Mouse (Mus musculus) right cerebral cortex, adult 2 months (tissue): ENCODE measurements around the gene Supt4a.

Source experiments
- DNase-seq, 2 experiments: peaks; one replicate each; pipeline ENCODE4 v3.0.0; 2021 to 2022; ENCODE audit warnings: low spot score in 2 of 2

The Supt4a gene

GRCm38 (mm10) chr11:87737175-87737740 is at the start of gene Supt4a:
Supt4a (plus strand) TSS chr11:87737552.
- DNase-seq, result peak; percentile 92 to 93

DNA sequence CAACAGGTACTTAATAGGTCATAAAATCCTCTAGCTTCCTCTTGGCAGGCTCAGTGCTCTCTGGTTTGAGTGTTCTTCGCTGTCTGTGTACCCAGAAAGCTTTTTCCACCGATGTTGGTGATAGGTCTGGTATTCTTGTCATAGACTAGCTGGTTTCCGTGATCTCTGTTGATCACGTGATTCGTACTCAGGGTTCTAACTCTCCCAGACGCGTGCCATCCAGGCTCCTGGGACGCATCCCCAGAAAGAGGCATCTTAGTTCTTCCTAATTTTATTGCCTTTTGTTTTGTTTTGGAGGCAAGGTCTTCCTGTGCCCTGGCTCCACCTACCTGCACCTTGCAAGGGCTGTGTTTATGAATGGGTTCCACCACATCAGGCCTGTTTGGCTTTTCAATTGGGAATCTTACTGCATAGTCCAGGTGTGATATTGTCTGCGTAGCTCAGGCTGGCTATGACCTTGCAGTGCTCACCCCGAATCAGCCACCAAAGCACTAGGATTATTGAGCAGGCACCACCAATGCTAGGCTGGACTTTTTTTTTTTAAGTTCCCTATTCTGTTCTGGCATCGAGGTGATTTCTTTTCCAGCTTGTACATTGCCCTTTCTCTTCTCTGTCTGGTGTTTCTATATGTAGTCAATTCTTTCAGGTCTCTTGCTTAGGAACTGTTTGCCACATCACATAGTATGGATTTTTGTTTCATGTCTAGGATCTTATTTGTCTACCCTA is 48.7 kb upstream of the Supt4a start:
- DNase-seq, result no peak

- peak in 1 of 2 experiments; percentile 18 for DNase-seq
Measured at GRCm38 (mm10) chr11:87689402-87689808, 47.9 kb upstream of the Supt4a start.

DNA sequence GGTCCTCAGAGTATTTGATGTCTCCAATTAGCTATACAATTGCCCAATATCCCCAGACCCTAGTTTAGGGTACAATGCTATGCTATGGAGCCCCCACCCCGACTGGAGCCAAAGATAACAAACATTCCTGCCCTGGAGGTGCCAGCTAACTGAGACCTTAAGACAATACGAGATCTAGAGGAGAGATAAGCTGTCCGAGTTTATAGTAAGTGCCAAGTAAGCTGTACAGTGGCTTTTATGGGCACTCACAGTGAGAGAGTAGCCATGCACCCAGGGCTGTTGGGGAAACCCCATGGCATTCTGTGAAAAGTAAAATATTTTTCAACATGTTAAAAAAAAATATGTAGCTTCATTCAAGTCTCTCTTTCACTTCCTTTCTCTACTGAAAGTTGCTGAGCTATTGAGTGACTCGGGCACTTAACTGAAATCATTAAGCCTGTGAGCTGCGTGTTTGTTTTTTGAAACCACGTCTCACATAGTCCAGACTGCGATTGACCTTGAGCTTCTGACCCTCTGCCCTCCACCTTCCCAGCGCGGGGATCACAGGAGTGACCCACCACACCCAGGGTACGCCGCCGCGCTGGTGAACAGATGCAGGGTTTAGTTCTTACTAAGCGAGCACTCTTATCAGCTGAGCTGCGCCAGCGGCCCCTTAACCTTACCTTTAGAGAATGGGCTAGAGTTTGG is 47.2 kb upstream of the Supt4a start:
- no peak for DNase-seq

GRCm38 (mm10) chr11:87697131-87697682 is 40.1 kb upstream of the Supt4a start:
- DNase-seq, result no peak

DNA sequence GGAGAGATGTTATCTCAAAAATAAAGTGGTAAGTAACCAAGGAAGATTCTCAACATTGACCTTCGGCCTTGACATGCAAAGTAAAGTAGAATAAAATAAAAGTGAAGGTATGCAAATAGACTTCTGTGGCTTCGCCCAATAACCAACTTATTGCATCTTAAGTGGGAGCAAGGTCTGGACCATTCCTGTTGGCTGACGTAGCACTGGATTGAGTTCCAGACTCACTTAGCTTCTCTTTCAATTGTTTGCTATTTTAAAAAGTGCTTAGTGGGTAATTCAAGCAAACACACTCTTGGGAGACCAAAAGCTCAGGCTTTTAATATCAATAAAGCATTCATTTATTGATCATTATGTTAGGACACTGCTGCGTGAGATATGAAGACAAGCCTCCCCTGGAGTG is 39.2 kb upstream of the Supt4a start:
- no peak for DNase-seq

GRCm38 (mm10) chr11:87701108-87701507 is 36.2 kb upstream of the Supt4a start:
- no peak for DNase-seq

- DNase-seq, result no peak
Measured at GRCm38 (mm10) chr11:87701877-87702620, 35.3 kb upstream of the Supt4a start.

DNA sequence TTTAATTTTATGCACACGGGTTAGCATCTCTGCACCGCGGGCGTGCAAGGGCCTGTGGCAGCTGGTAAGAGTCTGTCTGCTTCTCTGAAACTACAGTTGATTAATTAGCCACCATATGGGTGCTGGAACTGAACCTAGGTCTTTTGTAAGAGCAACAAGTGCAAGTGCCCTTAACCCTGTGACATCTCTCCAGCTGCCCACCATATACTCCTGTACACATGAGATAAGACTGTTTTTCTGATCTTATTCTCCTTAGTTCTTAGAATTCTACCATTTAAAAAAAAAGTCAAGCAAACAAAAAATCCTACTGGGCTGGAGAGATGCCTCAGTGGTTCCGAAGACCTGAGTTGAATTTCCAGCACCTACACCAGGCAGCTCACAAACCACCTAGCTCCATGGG is 33.7 kb upstream of the Supt4a start:
- no peak for DNase-seq

DNA sequence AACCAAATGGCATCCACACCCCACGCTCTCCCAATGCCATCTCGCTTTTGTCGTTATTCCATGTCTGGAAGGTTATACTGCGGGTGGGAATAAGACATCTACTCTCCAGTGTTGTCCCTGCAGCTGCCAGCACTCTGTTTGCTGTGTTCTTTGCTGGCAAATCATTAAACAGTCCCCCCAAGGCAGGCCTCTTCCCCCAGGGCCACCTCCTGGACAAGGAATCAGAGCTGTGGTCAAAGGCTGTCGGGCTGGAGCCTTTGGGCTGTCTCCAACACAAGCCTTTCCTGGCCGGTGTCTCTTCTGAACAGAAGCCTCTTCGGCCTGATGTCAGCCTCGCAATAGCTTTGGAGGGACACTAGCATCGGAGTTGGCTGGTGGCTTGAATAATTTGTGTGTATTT is 33.1 kb upstream of the Supt4a start:
- no peak for DNase-seq

GRCm38 (mm10) chr11:87707570-87707969 is 29.8 kb upstream of the Supt4a start:
- no peak for DNase-seq

DNA sequence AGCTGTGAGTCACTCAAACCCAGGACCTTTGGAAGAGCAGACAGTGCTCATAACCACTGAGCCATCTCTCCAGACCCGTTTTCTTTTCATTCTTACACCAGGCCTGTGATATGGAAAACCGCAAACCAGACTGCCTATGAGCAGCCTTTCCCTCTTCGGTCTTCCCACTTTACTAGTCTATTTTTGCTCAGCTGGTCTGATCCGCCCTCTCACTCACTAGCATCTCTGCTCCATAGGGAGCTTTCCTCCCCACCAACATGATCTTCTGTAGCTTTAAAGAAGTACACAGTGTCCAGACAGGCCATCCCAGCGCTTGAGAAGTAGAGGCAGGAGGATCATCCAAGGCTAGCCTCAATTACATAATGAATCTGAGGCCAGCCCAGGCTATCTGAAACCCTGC is 28.4 kb upstream of the Supt4a start:
- DNase-seq, result no peak

- DNase-seq, result no peak
Measured at GRCm38 (mm10) chr11:87709513-87710261, 27.7 kb upstream of the Supt4a start.

GRCm38 (mm10) chr11:87710262-87710615 is 27.1 kb upstream of the Supt4a start:
- DNase-seq, result no peak

GRCm38 (mm10) chr11:87712188-87712587 is 25.2 kb upstream of the Supt4a start:
- DNase-seq, result no peak

DNA sequence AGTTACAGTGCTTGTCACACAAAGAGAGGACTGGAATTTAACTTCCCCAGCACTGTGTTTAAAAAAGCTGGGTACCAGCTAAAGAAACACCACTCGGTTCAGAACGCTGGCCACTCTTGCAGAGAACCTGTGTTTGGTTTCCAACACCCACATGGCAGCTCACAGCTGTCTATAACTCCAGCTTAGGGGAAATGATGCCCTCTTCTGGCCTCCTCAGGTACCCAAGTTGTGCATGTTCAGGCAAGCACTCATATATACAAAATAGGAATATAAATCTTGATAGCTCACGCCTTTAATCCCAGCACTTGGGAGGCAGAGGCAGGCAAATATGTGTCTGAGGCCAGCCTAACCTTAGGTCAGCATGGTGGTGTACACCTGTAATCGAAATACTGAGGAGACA is 21.4 kb upstream of the Supt4a start:
- no peak for DNase-seq

- DNase-seq, result no peak
Measured at GRCm38 (mm10) chr11:87719526-87719925, 17.8 kb upstream of the Supt4a start.

- no peak for DNase-seq
Measured at GRCm38 (mm10) chr11:87720324-87720723, 17.0 kb upstream of the Supt4a start.

DNA sequence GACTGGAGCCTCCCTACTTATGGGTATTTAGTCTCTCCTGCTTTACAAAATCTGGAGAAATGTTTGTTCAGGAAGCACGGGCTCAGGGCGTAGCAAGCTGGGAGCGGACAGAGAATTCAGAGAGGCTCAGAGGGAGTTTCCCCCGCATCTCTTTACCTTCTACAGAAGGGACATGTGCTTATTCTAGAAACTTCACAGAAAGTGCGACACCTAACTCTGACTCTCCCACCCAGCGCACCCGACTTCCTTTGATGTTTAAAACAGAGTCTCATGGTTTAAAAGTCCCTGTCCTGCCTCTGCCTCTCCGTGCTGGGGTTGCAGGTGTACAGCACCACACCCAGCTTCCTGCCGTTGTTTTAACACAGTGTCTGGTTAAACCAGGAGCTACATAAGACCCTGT is 16.5 kb upstream of the Supt4a start:
- DNase-seq, result no peak

- no peak for DNase-seq
Measured at GRCm38 (mm10) chr11:87722168-87722567, 15.2 kb upstream of the Supt4a start.

DNA sequence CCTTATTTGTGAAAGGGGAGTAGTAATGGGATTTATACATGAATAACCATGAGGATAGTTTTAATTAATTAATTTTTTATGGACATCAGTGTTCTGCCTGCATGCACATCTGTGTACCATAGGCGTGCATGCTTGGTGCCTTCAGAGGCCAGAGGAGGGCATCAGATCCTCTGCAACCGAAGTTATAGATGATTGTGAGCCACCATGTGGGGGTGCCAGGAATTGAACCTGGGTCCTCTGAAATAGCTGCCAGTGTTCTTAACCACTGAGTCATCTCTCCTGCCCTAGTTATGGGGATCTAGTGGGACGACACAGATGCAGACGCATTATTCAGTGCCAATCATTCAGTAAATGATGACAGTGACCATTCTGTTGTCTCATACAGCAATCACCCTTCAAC is 14.5 kb upstream of the Supt4a start:
- DNase-seq, result no peak
